Mouse (Mus musculus): ENCODE measurements at regions not wholly inside any gene's neighbourhood (a gene's known extent, or its start where the extent isn't known, plus 50 kb on each side); places are given as distances from the start of the nearest gene placed in this dataset.

DNA sequence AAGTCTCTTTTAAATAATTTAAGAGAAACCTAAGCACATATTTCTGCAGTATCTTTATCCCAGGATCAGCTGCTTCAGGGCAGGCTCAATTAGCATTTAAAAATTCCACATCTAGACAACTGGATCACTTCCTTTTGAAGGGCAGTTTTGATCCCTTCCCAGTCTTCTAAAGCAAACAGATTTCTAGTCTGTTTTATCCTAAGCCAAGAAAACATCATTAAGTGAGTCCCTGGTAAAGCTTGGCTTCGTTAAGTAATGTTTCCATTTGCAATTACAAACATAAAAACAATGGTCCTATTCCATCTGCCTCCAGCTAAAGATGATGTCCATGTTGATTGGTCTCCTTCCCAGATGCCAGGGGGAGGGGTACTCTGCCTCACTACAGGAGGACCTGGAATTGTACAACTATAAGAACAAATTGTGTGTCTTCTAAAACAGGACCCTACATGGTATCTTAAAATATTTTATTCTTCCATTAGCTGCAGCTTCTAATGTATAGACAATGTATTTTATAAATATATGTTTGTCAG is 779.8 kb upstream of the Tbl1xr1 start:
- no peak for TF ChIP-seq CTCF (conservative IDR thresholded peaks at IDR 0.05; ENCODE audit: low read length)
- TF ChIP-seq NANOG (IDR thresholded peaks at IDR 0.05; ENCODE audit: borderline replicate concordance, low read length), result no peak
- TF ChIP-seq POU5F1 (IDR thresholded peaks at IDR 0.05; ENCODE audit: borderline replicate concordance, low read length), result no peak

Measured in E14TG2a.4 (cell line).